Mouse (Mus musculus) bone marrow, adult 2 months (tissue): ENCODE results near the gene Gm21992.

Experiments
- CTCF ChIP-seq: fragments of 200-500 bp; IDR thresholded peaks from 2 replicates; pipeline ENCODE4 v1.5.1; 2011; ENCODE audit warnings: low read length, control low read depth; ENCODE audit not compliant: control insufficient read depth, insufficient read depth
- POLR2A ChIP-seq: fragments of 200-500 bp; IDR thresholded peaks from 2 replicates; pipeline ENCODE4 v1.6.1; 2011; ENCODE audit warnings: low read depth, mild to moderate bottlenecking, control low read depth, low read length, borderline replicate concordance; ENCODE audit not compliant: control insufficient read depth

DNA sequence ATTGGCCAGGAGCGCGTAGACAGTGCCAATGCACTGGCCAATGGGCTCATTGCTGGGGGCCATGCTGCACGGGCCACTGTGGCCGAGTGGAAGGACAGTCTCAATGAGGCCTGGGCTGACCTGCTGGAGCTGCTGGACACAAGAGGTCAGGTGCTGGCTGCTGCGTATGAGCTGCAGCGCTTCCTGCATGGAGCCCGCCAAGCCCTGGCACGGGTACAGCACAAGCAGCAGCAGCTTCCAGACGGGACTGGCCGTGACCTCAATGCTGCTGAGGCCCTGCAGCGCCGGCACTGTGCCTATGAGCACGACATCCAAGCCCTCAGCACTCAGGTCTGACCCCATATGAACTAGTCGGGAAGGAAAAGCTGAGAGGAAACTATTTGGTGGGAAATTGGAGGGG is 64.8 kb downstream of the Gm21992 start:
- TF ChIP-seq CTCF: no peak
- TF ChIP-seq POLR2A: no peak; the same call in 1 of the 2 replicates
